Mouse (Mus musculus): ENCODE measurements around the gene Spert. TPM values are rescaled to one million over a fixed set of nuclear protein-coding genes. Genes with fewer than 3 reads are reported as not detected.

Spert gene
- not detected for total RNA-seq (2021)
- long read RNA-seq, experiment 1, result 0 reads
- long read RNA-seq, experiment 2, result 0 reads

- no peak for DNase-seq
Observed at GRCm38 (mm10) chr14:75592978-75593377, at the start of gene Spert. Spert (minus strand) TSS chr14:75593116.

GRCm38 (mm10) chr14:75642080-75642479, 49.2 kb upstream of the Spert start, which contains the start of gene Erich6b:
Erich6b (plus strand) TSS chr14:75642259.
- DNase-seq, result peak; percentile 31 to 63

GRCm38 (mm10) chr14:75641369-75641768, 48.5 kb upstream of the Spert start:
- DNase-seq, result peak in 1 of 2 experiments; percentile 13

GRCm38 (mm10) chr14:75640846-75641245, 47.9 kb upstream of the Spert start:
- DNase-seq, result peak in 1 of 2 experiments; percentile 26

- peak in 1 of 2 experiments; percentile 19 for DNase-seq
Observed at GRCm38 (mm10) chr14:75637641-75638040, 44.7 kb upstream of the Spert start.

- no peak for DNase-seq
Observed at GRCm38 (mm10) chr14:75636107-75636506, 43.2 kb upstream of the Spert start.

GRCm38 (mm10) chr14:75635350-75635749, 42.4 kb upstream of the Spert start:
- DNase-seq, result peak; percentile 54 to 68

GRCm38 (mm10) chr14:75628870-75629269, 36.0 kb upstream of the Spert start:
- no peak for DNase-seq

- DNase-seq, result no peak
Observed at GRCm38 (mm10) chr14:75622984-75623383, 30.1 kb upstream of the Spert start.

- DNase-seq, result no peak
Observed at GRCm38 (mm10) chr14:75616375-75616774, 23.5 kb upstream of the Spert start.

GRCm38 (mm10) chr14:75609176-75609575, 16.3 kb upstream of the Spert start:
- DNase-seq, result no peak

GRCm38 (mm10) chr14:75583870-75584269, 9.0 kb downstream of the Spert start:
- no peak for DNase-seq

- no peak for DNase-seq
Observed at GRCm38 (mm10) chr14:75579010-75579409, 13.9 kb downstream of the Spert start.

- DNase-seq, result no peak
Observed at GRCm38 (mm10) chr14:75566303-75566702, 26.6 kb downstream of the Spert start.

GRCm38 (mm10) chr14:75565534-75566140, 27.3 kb downstream of the Spert start:
- peak; percentile 58 to 74 for DNase-seq

- DNase-seq, result peak; percentile 4 to 13
Observed at GRCm38 (mm10) chr14:75561577-75562331, 31.2 kb downstream of the Spert start.

GRCm38 (mm10) chr14:75541731-75542130, 51.2 kb downstream of the Spert start:
- DNase-seq, result no peak

GRCm38 (mm10) chr14:75540996-75541350, 51.9 kb downstream of the Spert start:
- no peak for DNase-seq

- DNase-seq, result no peak
Observed at GRCm38 (mm10) chr14:75540216-75540995, 52.5 kb downstream of the Spert start.

GRCm38 (mm10) chr14:75539205-75539604, 53.7 kb downstream of the Spert start:
- DNase-seq, result no peak

Data from adrenal gland, postnatal 36 days (tissue).